Mouse (Mus musculus): ENCODE data around the gene Krt16. TPM values are rescaled to one million over a fixed set of nuclear protein-coding genes. Genes with fewer than 3 reads are reported as not detected.
"Not testable (repeated sequence)": the region's sequence is repeated elsewhere in the genome, so short reads cannot be mapped to it uniquely, and the experiment has no call there.

Krt16 gene
- polyA plus RNA-seq, 1 experiment from 2014 or later, result not detected

GRCm38 (mm10) chr11:100261235-100261605 lies 12.5 kb upstream of the Krt16 start:
- DNase-seq (ENCODE audit: low spot score), result no peak
- Histone ChIP-seq H3K4me2 (ENCODE audit: low read length) (no peak overlapping the region), H3K27ac (ENCODE audit: low read depth) (no peak overlapping the region), H3K4me3 (ENCODE audit: low read depth, low read length) (no peak overlapping the region), H3K4me1 (replicated peaks; ENCODE audit: control insufficient read depth, insufficient read depth, low read length) (no peaks in the 10 kb centered on the region; the same call in 1 of the 2 replicates), H3K9ac (ENCODE audit: low read length) (no peak overlapping the region), H3K27me3 (replicated peaks; ENCODE audit: control insufficient read depth, insufficient read depth, low read length) (no peaks in the 10 kb centered on the region), H3K36me3 (ENCODE audit: control insufficient read depth, insufficient read depth, low read length) (no peaks in the 10 kb centered on the region), H3K9me3 (ENCODE audit: control insufficient read depth, low read length) (no peaks in the 10 kb centered on the region)
- WGBS, result 79% methylated on average over 9 of the region's 9 CpGs
- ATAC-seq (replicated peaks; ENCODE audit: low FRiP score, low TSS enrichment, low read depth), result no peak

- H3K27ac ChIP-seq (ENCODE audit: low read depth), result no peak within 1 kb of the TSS
- no peaks in the 10 kb centered on the region; the same call in 1 of the 2 replicates for H3K4me1 ChIP-seq (replicated peaks; ENCODE audit: control insufficient read depth, insufficient read depth, low read length)
- H3K9ac ChIP-seq (ENCODE audit: low read length), result no peak within 1 kb of the TSS
- ATAC-seq (replicated peaks; ENCODE audit: low FRiP score, low TSS enrichment, low read depth), result no peak
- no peak for DNase-seq (ENCODE audit: low spot score)
- H3K4me3 ChIP-seq (ENCODE audit: low read depth, low read length), result no peak within 1 kb of the TSS
- H3K36me3 ChIP-seq (ENCODE audit: control insufficient read depth, insufficient read depth, low read length), result no peaks in the 10 kb centered on the region
- H3K9me3 ChIP-seq (ENCODE audit: control insufficient read depth, low read length), result no peaks in the 10 kb centered on the region
- 73% methylated on average over 21 of the region's 21 CpGs for WGBS
- H3K27me3 ChIP-seq (replicated peaks; ENCODE audit: control insufficient read depth, insufficient read depth, low read length), result no peaks in the 10 kb centered on the region
- no peak within 1 kb of the TSS for H3K4me2 ChIP-seq (ENCODE audit: low read length)
Observed at GRCm38 (mm10) chr11:100260514-100261234, 12.0 kb upstream of the Krt16 start, which contains the start of gene Krt17. Gene Krt17 (minus strand): TSS chr11:100261029.

- Histone ChIP-seq H3K27me3 (replicated peaks; ENCODE audit: control insufficient read depth, insufficient read depth, low read length) (no peaks in the 10 kb centered on the region), H3K4me1 (replicated peaks; ENCODE audit: control insufficient read depth, insufficient read depth, low read length) (no peaks in the 10 kb centered on the region; the same call in 1 of the 2 replicates), H3K4me2 (ENCODE audit: low read length) (no peak overlapping the region), H3K4me3 (ENCODE audit: low read depth, low read length) (no peak overlapping the region), H3K27ac (ENCODE audit: low read depth) (no peak overlapping the region), H3K9ac (ENCODE audit: low read length) (no peak overlapping the region), H3K9me3 (ENCODE audit: control insufficient read depth, low read length) (no peaks in the 10 kb centered on the region), H3K36me3 (ENCODE audit: control insufficient read depth, insufficient read depth, low read length) (no peaks in the 10 kb centered on the region)
- WGBS, result 95% methylated on average over 9 of the region's 9 CpGs
- DNase-seq (ENCODE audit: low spot score) (no peak), ATAC-seq (replicated peaks; ENCODE audit: low FRiP score, low TSS enrichment, low read depth) (no peak)
Observed at GRCm38 (mm10) chr11:100259079-100259478, 10.4 kb upstream of the Krt16 start.

- ATAC-seq (replicated peaks; ENCODE audit: low FRiP score, low TSS enrichment, low read depth), result no peak
- 87% methylated on average over 1 of the region's 1 CpGs for WGBS
Observed at GRCm38 (mm10) chr11:100257967-100258366, 9.3 kb upstream of the Krt16 start.

GRCm38 (mm10) chr11:100255514-100255913 lies 6.8 kb upstream of the Krt16 start:
- no peak overlapping the region for H3K4me2 ChIP-seq (ENCODE audit: low read length)
- no peak overlapping the region for H3K27ac ChIP-seq (ENCODE audit: low read depth)
- H3K4me3 ChIP-seq (ENCODE audit: low read depth, low read length), result no peak overlapping the region
- no peaks in the 10 kb centered on the region for H3K9me3 ChIP-seq (ENCODE audit: control insufficient read depth, low read length)
- no peaks in the 10 kb centered on the region for H3K4me1 ChIP-seq (replicated peaks; ENCODE audit: control insufficient read depth, insufficient read depth, low read length)
- no peaks in the 10 kb centered on the region for H3K27me3 ChIP-seq (replicated peaks; ENCODE audit: control insufficient read depth, insufficient read depth, low read length)
- H3K36me3 ChIP-seq (ENCODE audit: control insufficient read depth, insufficient read depth, low read length), result no peaks in the 10 kb centered on the region
- DNase-seq (ENCODE audit: low spot score) (no peak), ATAC-seq (replicated peaks; ENCODE audit: low FRiP score, low TSS enrichment, low read depth) (no peak)
- 95% methylated on average over 6 of the region's 6 CpGs for WGBS
- no peak overlapping the region for H3K9ac ChIP-seq (ENCODE audit: low read length)

More at GRCm38 (mm10) chr11:100257967-100258366, 9.3 kb upstream of the Krt16 start:
- H3K4me3 ChIP-seq (ENCODE audit: low read depth, low read length), result no peak overlapping the region
- DNase-seq (ENCODE audit: low spot score), result no peak
- H3K27ac ChIP-seq (ENCODE audit: low read depth), result no peak overlapping the region
- no peaks in the 10 kb centered on the region for H3K27me3 ChIP-seq (replicated peaks; ENCODE audit: control insufficient read depth, insufficient read depth, low read length)
- no peak overlapping the region for H3K9ac ChIP-seq (ENCODE audit: low read length)
- no peaks in the 10 kb centered on the region; the same call in 1 of the 2 replicates for H3K4me1 ChIP-seq (replicated peaks; ENCODE audit: control insufficient read depth, insufficient read depth, low read length)
- H3K4me2 ChIP-seq (ENCODE audit: low read length), result no peak overlapping the region
- no peaks in the 10 kb centered on the region for H3K36me3 ChIP-seq (ENCODE audit: control insufficient read depth, insufficient read depth, low read length)
- no peaks in the 10 kb centered on the region for H3K9me3 ChIP-seq (ENCODE audit: control insufficient read depth, low read length)

- no peak overlapping the region for H3K4me3 ChIP-seq (ENCODE audit: low read depth, low read length)
- WGBS, result 72% methylated on average over 5 of the region's 5 CpGs
Observed at GRCm38 (mm10) chr11:100254360-100255090, 5.8 kb upstream of the Krt16 start.

GRCm38 (mm10) chr11:100246471-100246870 lies 2.2 kb downstream of the Krt16 start:
- DNase-seq (ENCODE audit: low spot score); ATAC-seq (replicated peaks; ENCODE audit: low FRiP score, low TSS enrichment, low read depth): not testable (repeated sequence)
- WGBS, result 63% methylated on average over 7 of the region's 7 CpGs

More at GRCm38 (mm10) chr11:100254360-100255090, 5.8 kb upstream of the Krt16 start:
- Histone ChIP-seq H3K36me3 (ENCODE audit: control insufficient read depth, insufficient read depth, low read length) (no peaks in the 10 kb centered on the region), H3K4me1 (replicated peaks; ENCODE audit: control insufficient read depth, insufficient read depth, low read length) (no peaks in the 10 kb centered on the region), H3K4me2 (ENCODE audit: low read length) (no peak overlapping the region), H3K27ac (ENCODE audit: low read depth) (no peak overlapping the region), H3K9ac (ENCODE audit: low read length) (no peak overlapping the region), H3K27me3 (replicated peaks; ENCODE audit: control insufficient read depth, insufficient read depth, low read length) (no peaks in the 10 kb centered on the region), H3K9me3 (ENCODE audit: control insufficient read depth, low read length) (no peaks in the 10 kb centered on the region)
- ATAC-seq (replicated peaks; ENCODE audit: low FRiP score, low TSS enrichment, low read depth) (no peak), DNase-seq (ENCODE audit: low spot score) (no peak)

GRCm38 (mm10) chr11:100240272-100240671 lies 8.4 kb downstream of the Krt16 start:
- not testable (repeated sequence) for H3K4me1 ChIP-seq (replicated peaks; ENCODE audit: control insufficient read depth, insufficient read depth, low read length); H3K27ac ChIP-seq (ENCODE audit: low read depth); ATAC-seq (replicated peaks; ENCODE audit: low FRiP score, low TSS enrichment, low read depth); H3K9me3 ChIP-seq (ENCODE audit: control insufficient read depth, low read length); DNase-seq (ENCODE audit: low spot score); H3K27me3 ChIP-seq (replicated peaks; ENCODE audit: control insufficient read depth, insufficient read depth, low read length); H3K4me3 ChIP-seq (ENCODE audit: low read depth, low read length); H3K4me2 ChIP-seq (ENCODE audit: low read length); H3K9ac ChIP-seq (ENCODE audit: low read length); H3K36me3 ChIP-seq (ENCODE audit: control insufficient read depth, insufficient read depth, low read length)
- 89% methylated on average over 4 of the region's 4 CpGs for WGBS

More at GRCm38 (mm10) chr11:100246471-100246870, 2.2 kb downstream of the Krt16 start:
- not testable (repeated sequence) for H3K4me1 ChIP-seq (replicated peaks; ENCODE audit: control insufficient read depth, insufficient read depth, low read length); H3K27me3 ChIP-seq (replicated peaks; ENCODE audit: control insufficient read depth, insufficient read depth, low read length); H3K9ac ChIP-seq (ENCODE audit: low read length); H3K4me2 ChIP-seq (ENCODE audit: low read length); H3K4me3 ChIP-seq (ENCODE audit: low read depth, low read length); H3K9me3 ChIP-seq (ENCODE audit: control insufficient read depth, low read length); H3K36me3 ChIP-seq (ENCODE audit: control insufficient read depth, insufficient read depth, low read length); H3K27ac ChIP-seq (ENCODE audit: low read depth)

Data from intestine, embryonic 14.5 days (tissue).